Mouse (Mus musculus): ENCODE measurements around the gene Vrk2. TPM values are rescaled to one million over a fixed set of nuclear protein-coding genes. Genes with fewer than 3 reads are reported as not detected.
A peak's percentile ranks its signal among the peaks of the same experiment; 100 is the strongest.

Gene Vrk2
- total RNA-seq, 2 experiments from 2014 or later = 5.5 to 6.7 TPM

DNA sequence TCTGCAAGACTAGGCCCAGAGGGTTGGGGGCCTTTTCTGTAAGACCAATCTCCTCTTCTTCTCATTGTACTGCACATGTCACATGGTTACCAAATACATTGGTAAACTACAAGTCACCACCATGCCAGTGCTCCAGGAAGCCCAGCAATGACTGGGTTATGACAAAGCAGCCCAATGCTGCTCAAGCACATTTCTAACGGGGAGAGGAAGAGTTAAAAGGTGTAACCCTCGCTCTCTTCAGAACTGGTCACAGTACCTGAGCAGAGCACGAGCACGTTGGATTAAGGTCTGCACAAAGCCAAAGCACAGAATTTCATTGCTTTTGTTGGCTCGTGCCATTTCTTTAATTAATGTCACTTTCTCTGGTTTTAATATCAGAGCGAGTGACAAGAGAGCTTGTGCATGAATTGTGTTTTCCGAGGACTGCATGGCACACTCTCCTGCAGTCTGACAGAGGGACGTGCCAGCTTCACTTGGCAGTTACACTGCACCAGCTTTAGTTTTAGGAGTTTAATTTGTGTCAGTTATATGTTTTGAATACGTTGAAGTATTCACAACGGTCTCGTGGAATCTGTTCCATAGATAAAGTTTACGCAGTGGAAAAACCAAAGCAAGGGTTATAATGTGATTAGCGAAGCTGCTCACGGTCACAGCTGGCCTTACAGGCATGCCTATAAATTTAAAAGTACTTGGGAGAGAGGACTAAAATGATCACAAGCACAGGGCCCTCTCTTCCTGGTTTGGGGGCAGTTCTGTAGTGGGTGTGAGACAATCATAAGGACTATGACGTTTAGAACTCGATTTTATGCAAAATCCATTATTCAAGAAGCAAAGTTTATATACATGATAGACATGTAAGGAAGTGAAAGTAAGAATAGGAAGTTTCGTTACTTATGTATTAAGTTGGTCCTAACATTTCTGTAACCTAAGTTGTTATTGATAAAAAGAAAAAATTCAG lies 8.1 kb downstream of the Vrk2 start:
- intact Hi-C loops (cut with DNase I) = no loop called here
- no peak for DNase-seq

DNA sequence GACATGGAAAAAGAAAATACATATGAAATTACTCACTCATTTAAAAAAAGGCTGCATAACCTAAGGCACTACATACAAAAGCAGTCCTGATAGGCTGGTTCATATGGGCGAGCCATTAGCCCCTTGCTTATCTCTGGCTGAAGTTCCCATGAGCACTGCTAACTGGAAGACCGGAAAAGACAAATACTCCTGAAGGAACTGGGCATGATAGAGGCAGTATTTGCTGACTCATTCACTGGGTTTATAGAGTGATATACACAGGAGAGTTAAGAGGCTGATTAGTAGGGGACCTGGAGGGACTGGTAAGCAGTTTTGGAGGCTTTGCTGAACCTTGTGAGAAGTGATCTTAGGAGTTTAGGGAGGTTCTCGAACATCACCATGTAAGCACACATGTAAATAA lies 42.2 kb downstream of the Vrk2 start:
- no peak for DNase-seq
- intact Hi-C loops (cut with DNase I) = no loop called here

DNA sequence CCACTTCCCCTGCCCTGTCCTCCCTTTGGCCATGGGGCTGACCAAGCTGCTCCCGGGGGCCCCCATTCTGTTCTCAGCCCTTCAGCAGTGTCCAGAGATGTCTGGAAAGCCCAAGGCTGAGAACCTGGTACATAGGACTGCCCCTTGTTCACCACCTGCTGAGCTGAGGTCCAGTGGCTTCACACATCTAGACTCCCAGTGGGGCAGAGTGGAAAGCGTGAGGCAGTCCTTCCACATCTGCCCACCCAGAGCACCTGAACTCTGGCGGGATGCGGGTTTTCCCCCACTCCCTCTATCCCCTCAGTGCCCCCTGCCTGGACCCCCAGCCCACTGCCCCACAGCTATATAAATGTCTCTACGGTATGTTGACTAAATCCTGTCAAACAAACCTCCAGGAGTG lies 56.0 kb downstream of the Vrk2 start:
- DNase-seq = no peak
- intact Hi-C loops (cut with DNase I) = no loop called here

DNA sequence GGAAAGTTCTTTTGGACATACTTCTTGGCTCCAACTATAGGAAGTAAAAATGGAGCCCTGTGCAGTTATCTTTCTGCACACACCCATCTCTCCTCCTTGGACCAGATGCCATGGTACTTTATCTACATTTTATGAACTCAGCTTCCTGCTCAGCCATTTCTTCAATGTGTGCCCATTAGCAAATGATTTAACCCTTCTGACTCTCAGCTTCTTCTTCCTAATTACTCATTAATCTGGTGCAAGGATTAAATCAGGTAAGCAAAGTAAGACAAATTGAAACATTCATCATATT lies 60.0 kb downstream of the Vrk2 start:
- intact Hi-C loops (cut with DNase I) = no loop called here
- no peak for DNase-seq

DNA sequence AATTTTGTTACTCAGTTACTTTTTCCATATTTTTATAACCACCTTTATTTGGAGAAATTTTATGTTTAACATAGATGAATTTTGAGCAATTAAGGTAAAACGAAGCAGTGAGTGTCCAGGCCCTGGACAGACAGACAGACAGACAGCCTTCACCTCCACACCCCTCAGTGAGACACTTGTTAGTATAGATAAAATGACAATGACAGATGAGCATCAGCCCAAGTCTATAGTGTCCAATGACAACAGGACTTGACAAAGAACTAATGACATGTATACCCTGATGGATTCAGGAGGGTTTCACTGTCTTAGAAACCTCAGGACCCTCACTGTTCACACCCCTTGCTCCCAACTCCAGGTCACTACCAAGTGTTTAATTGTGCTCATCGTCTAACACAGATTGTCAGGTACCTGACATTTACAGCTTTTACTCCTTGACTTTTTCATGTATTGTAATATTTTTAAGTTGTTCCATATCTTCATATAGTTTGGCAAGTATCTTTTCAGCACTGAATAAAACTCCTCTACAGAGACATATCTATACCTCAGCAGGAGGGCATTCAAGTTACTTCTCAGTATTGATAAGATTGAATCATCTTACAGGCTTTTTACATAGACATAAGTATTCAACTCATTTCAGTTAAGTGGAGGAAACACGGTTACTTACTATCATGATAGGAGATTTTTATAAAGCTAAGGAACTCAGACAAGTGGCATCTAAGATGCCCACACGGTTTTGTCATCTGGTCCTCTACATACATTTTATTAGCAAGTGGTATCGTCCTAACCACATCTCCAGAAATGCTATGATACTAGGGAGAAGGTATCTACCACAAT lies 60.6 kb downstream of the Vrk2 start:
- intact Hi-C loops (cut with DNase I) = no loop called here
- no peak for DNase-seq

DNA sequence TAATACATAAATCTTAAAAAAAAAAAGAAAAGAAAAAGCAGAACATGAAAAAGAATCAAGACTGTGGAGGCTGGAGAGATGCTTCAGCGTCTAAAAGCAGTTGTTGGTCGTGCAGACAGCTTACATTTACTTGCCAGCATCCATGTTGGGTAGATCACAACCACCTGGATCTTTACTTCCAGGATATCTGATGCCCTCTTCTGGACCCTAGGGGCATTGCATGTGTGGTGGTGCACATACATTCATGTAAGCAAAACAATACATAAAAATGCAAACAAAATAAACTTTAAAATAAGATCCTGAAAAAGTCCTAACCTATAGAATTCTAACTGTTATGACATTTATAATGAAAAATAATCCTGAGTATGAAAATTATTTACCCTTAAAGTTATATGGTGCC lies 66.9 kb downstream of the Vrk2 start:
- intact Hi-C loops (cut with DNase I) = no loop called here
- no peak for DNase-seq

DNA sequence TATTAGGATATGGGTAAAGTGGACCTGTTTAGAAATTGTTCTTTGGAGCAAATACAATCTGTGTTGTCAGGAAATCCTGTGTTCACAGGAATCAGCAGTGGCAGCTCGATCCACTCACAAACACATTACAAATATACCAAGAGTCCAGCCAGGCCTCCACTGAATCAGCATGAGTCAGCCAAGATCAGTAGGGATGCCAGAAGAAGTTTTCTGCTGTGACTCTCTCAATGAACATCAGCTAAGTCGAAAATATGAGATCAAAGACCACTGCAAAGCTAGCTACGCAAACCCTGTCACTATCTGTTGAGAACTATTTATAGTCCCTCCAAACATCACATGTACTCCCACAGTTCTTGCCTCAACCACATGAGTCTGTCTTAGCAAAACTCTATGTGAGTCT lies 74.8 kb downstream of the Vrk2 start:
- DNase-seq = peak in 1 of 2 experiments; percentile 2
- intact Hi-C loops (cut with DNase I) = no loop called here

DNA sequence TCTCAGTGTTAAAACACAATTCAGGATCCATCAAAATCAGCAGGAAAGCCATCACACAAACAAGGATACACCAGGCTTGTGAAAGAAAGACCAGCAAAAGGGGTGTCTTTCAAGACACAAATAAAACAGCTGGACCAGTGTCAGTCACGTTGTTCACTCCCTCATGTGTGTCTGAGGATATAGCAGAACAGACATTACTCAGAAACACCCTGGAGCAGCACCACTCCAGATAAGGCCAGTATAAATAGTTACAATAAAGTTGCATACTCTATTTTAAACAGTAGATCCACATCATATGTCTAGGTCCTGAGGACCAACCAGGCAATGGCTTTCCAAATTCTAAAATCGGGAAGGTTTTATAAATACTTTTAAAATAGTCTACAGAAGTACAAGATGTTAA lies 77.7 kb downstream of the Vrk2 start:
- no peak for DNase-seq
- intact Hi-C loops (cut with DNase I) = no loop called here

DNA sequence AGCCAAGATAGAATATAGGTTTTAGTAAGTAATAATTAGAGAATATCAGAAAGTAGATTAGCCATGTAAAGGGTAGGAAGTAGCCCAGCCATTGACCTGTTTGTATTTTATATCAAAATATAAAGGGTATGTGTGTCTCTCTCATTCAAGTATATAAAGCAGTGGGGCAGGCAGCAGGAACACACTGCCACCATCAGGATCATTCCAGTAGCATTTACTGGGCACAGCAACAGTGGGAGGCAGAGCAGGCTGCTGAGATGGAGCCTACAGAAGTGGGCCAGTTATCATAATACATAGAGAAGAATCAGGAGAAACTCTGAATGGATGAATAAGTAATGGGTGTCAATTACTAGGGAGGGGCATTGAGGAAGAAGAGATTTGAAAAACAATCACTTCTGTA lies 80.1 kb downstream of the Vrk2 start:
- no peak for DNase-seq

DNA sequence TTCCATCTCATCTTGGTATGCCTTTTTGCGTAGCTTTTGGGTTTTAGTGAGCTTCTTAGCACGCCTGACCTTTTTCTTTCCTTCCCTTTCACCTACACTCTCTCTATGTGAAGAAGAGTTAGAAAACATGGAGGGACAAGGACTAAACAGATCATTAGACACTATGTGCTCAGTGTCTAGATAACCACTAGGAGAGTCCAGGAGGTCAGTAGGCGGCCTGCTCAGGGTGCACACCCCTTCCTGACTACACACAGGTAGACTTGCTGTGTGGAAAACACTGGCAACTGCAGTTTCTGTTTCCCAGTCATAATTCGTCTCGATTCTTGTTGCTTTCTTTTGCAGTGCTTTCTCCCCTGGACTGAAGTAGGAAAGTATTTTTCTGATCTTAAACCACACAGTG lies 97.8 kb downstream of the Vrk2 start:
- intact Hi-C loops (cut with DNase I) = loop anchor here (10.0 kb wide), 1 partner anchor 291 kb away; no protein-coding TSS in a partner anchor
- DNase-seq = no peak

More for the DNA sequence above, 80.1 kb downstream of the Vrk2 start:
- intact Hi-C loops (cut with DNase I) = no loop called here

DNA sequence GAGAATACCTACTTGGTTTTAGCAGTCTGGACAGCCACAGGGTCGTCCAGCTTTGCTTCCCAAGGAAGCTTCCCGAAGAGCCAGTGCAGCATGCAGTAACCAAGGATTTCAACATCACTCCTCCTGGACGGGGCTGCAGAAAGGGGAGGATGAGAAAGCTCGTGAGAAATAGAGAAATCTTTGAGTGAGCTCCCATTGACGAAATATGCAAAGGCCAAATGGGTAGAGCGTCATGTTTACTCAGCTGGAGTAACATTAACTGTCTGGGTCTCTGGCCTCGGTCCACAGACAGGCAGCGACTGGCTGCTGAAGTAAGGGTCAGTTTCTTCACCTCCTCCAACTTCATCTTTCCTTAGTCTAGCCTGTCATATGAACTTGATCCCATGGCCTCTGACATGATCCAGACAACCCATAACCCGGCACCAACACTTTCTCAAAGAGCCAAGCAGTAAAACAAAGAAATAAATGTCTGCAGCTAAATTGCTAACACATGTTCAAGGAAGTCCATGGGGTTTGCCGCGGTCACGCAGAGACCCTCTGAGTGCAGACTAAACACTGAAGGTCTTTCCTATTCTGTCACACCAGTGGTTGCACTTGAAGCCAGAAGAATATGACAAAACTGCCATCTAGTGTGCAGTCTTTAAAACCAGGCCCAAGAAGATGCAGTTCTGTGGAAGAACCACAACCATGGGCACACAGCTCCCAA lies 103.9 kb downstream of the Vrk2 start:
- intact Hi-C loops (cut with DNase I) = loop anchor here (10.0 kb wide), 1 partner anchor 285 kb away; no protein-coding TSS in a partner anchor
- DNase-seq = peak; percentile 26 to 33

DNA sequence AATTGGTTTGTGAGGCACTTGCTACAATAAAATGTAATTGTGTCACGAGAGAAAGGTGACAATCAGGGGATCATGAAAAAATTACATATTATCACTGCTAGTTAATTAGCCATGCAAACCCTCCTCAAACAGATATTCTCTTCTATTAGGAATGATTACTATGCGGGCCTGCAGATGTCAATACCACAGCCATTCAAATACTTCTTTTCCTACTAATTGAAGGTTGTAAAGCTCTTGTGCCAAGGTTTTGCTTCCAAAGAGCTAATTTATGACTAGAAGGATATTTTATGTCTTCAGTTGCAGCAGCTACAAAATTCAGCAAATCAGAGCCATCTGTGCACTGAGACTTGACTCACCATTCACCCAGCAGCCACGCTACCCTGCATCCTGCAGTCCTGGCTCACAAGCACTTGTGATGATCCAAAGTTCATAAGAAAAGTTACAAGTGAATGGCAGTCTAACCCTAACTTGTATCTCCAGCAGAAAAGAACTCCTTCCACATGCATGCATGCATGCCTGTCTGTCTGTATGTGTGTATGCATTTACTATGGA lies 112.0 kb downstream of the Vrk2 start:
- intact Hi-C loops (cut with DNase I) = no loop called here
- DNase-seq = no peak

DNA sequence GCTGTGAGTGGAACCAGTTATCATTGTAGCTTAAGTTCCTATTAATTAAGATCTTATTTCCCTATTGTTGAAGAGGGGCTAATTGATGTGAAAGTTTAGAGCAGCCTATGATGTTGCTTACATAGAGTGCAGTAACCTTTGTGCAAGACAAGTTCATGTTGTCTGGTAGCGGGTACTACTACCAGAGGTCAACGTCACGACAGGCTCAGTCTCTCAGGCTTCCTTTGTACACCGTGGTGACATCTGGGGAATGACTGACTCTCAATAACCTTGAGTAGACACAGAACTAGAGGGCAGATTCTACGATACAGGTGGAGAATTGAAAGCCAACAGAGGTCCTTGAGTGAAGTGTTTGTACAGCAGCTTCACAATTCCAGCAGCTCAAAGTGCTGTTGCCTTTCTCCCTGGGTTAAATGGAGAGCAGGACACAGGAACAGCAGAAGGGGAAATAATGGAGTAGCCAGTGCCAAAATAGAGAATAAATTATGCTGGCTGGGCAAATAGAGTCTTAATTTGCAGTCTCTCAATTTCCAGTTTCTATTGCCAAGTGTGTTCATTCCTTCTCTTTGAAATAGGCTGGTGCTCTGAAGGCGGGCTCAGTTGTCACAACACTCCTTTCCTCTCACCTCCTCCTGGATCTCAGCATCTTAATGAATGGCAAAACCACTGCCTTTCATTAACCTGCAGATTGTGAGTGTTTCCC lies 116.6 kb downstream of the Vrk2 start:
- intact Hi-C loops (cut with DNase I) = no loop called here

DNA sequence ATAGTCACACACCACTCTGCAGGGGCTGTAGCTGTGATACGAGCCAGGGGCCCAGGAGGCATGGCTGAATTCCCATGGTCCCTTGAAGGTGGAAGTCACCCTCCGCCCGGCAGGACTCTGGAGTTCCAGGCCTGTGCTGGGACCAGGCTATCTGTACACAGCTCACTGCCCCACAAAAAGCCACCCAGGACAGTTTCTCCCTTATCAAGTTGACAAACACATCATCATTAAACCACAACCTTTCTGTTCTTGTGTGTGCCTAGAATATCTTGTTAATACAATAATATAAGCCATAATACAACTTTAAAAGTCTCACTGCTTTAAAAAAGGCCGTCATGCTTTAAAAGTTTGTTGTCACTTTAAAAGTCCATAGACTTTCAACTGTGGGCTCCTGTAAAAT lies 139.7 kb downstream of the Vrk2 start:
- intact Hi-C loops (cut with DNase I) = no loop called here
- DNase-seq = no peak

More for the DNA sequence above, 116.6 kb downstream of the Vrk2 start:
- DNase-seq = no peak

DNA sequence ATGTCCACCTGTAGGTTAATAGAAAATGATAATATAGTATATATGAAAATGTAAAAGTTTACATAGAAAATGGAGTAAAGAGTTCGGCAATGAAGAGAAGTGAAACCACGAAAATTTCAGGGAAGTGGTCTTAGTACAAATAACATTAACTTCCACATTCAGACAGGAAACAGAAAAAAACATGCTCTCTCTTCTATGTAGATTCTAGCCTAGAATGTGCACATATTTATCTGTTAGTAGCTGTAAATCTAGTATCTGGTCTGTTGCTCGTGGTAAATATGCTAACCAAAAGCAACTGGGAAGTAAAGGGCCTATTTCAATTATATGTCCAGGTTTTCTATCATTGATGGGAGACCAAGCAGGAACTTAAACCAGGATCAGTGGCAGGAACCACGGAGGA lies 141.1 kb downstream of the Vrk2 start:
- intact Hi-C loops (cut with DNase I) = no loop called here
- DNase-seq = no peak

DNA sequence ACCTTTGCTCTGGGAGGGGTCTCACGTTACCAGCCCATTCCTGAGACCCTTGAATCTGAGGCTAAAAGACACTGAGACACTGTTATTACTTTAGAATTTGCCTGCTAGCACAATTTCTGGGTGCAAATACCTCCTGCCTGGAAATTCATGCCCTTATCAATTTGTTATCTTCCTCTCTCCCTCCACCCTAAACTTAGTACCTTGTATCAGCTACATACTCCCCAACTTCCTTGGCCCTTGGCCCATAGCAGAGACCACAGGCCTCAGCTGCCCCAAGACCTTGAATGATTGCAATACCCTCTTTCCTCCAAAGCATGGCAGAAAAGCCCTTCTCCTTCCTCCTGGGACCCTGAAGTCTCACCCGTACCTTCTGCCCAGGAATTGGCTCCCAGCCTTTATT lies 142.6 kb downstream of the Vrk2 start:
- intact Hi-C loops (cut with DNase I) = no loop called here
- no peak for DNase-seq

DNA sequence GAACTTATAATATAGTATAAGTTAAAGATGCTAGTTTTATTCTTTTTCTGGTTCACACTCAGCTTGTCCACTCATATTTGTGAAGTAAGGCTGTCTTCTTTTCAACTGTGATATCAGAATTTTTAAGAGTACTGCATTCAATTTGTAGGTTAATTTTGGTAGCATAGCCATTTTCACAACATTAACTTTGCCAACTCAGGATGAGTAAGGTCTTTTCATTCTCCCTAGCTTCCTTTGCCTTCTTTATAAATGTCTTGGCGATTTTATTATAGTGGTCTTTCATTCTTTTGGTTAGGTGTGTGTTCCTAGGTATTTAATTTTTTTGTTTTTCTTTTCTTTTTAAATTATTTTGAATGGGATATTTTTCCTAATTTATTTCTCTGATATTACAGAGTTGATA lies 143.2 kb downstream of the Vrk2 start:
- intact Hi-C loops (cut with DNase I) = no loop called here
- no peak for DNase-seq

DNA sequence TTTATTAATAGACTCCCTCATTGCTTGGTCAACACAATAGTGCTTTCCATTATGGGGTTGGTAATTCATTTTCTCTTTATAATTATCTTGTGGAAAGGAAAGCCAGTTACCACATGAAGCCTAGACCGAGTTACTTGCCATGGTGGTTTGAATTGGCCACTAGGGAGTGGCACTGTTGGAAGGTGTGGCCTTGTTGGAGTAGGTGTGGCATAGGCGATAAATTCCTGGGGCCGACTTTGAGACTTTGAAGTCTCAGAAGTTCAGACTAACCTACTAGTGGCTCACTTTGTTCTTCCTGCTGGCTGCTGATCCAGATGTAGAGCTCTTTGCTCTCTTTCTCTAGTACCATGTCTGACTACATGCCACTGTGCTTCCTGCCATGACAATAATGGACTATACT lies 144.0 kb downstream of the Vrk2 start:
- no peak for DNase-seq

DNA sequence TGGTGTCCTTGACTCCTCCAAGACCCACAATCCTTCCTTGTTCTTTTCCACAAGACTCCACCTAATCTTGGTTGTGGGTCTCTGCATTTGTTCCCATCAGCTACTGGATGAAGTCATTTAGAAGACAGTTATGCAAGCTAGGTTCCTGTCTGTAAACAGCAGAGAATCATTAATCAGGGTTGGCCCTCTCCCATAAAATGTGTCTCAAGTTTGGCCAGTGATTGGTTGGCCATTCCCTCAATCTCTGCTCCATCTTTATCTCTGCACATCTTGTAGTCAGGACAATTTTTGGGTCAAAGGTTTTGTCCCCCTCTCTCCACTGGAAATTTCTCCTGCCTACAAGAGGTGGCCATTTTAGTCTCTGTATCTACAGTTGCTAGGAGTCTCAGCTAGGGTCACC lies 149.4 kb downstream of the Vrk2 start:
- intact Hi-C loops (cut with DNase I) = no loop called here
- DNase-seq = no peak

More for the DNA sequence above, 144.0 kb downstream of the Vrk2 start:
- intact Hi-C loops (cut with DNase I) = no loop called here

DNA sequence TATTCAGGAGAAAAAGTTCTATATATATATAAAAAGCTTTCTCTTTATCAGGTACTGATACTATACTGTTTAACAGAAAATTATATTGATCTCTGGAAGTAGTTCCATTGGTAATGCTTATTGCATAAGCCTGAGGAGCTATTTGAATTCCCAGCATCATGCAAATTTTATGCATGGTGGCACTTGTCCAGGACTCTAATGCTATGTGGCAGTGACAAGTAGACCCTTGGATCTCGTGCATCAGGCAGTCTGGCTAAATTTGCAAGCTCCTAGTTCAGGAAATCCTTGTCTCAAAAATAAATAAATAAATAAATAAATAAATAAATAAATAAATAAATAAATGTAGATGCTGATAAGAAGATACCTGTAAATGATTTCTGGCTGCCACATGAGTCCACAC lies 152.7 kb downstream of the Vrk2 start:
- DNase-seq = no peak
- intact Hi-C loops (cut with DNase I) = no loop called here
